Mouse (Mus musculus) heart, postnatal 14 days (tissue): Measurements from ENCODE around the gene Smim8. TPM values are rescaled to one million over a fixed set of nuclear protein-coding genes. Genes with fewer than 3 reads are reported as not detected.
"Not testable (repeated sequence)": the region's sequence is repeated elsewhere in the genome, so short reads cannot be mapped to it uniquely, and the experiment has no call there.

Experiments
- DNase-seq, 2 experiments: peaks; one replicate each; pipeline ENCODE4 v3.0.0; 2021 to 2022
- intact Hi-C: fragments of 180-260 bp; cut with DNase I; formaldehyde crosslinking; loops from one replicate; pipeline ENCODE4 v1.15.1; 2025
- long read RNA-seq, 2 experiments: library from polyadenylated mRNA; stranded (forward); transcript quantifications; one replicate each; pipeline ENCODE4 v2.0.0; 2021
- total RNA-seq, 2 experiments: library from RNA; stranded (reverse); gene quantifications; 2 replicates each; pipeline ENCODE4 v1.2.3; 2021

Smim8 gene
- total RNA-seq, result 10 to 100 TPM; 43.9 to 48.8 TPM
- long read RNA-seq, experiment 1, transcript Smim8-201 (3 exons, 786 nt), result major isoform, 29 of 39 reads
- long read RNA-seq, experiment 1, partial matches to known transcripts, result 7 of 39 reads
- long read RNA-seq, experiment 1, other reads (novel, unspliced or antisense), result 0 of 39 reads
- long read RNA-seq, experiment 2, transcript Smim8-201 (3 exons, 786 nt), result major isoform, 23 of 49 reads
- long read RNA-seq, experiment 2, transcript Smim8-205 (3 exons, 782 nt), result minor isoform, 6 of 49 reads
- long read RNA-seq, experiment 2, partial matches to known transcripts, result 15 of 49 reads
- long read RNA-seq, experiment 2, other reads (novel, unspliced or antisense), result 3 of 49 reads

DNA sequence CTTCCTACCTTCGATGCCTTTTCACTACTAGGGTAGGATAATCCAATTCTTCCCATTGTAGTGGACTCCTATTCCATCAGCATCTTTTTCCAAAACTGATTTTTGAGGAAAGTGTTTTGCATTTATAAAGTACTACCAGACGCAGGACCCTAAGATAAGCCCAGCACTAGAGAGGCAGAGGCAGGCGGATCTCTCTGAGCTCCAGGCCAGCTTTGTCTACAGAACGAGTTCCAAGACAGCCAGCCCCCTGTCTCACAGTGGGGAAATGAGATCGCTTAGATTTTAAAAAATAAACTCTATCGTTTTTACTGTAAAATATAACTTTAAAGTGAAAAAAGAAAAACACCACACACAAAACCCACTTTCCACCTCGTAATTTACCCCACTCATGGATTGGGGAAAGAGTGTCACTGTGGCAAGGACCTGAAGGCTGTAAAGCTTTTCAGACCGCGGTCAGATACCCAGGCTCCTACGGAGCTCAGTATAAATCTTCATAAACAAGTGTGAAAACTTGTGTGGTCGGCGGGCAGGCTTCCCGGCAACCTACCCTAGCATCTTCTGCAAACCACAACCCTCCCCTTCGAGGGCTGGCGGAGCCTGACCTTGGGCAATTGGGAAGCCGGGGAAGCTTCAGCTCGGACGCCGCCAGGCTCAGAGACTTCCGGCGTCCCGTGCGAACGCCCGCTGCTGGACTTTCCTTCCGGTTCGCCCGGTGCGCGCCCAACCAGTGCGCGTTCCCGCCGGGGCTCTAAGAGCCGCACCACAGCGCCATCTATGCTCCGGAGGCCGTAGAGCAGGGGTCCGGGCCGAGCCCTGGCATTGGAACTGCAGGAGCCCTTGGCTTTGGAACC is at the start of gene Smim8:
Gene Smim8 (minus strand): TSS at position 747 of the 851 bp plus-strand sequence.
- DNase-seq, result peak; percentile 93 to 97
- intact Hi-C loops, result loop anchor here (2.0 to 5.0 kb wide), 2 partner anchors 91 to 109 kb away; partner anchors contain the start of gene Slc35a1

DNA sequence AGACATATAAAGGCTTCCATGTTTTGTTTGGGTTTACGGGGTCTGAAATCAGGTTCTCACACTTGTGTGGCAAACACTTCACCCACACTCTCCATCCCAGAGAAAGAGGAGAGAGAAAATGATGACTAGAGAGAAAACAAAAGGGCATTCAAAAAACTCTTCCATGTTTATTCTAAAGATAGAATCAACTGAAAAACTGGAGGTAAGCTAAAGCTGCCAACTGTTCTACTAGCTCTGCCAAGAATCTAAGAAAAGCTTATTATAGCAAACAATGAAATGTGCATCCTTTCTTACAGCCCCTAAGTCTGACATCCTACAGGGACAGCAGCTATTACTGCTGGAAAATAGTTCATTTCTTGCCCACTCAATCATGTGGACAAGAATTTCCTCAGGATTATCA is 45.7 kb upstream of the Smim8 start:
- intact Hi-C loops, result no loop called here
- no peak for DNase-seq

DNA sequence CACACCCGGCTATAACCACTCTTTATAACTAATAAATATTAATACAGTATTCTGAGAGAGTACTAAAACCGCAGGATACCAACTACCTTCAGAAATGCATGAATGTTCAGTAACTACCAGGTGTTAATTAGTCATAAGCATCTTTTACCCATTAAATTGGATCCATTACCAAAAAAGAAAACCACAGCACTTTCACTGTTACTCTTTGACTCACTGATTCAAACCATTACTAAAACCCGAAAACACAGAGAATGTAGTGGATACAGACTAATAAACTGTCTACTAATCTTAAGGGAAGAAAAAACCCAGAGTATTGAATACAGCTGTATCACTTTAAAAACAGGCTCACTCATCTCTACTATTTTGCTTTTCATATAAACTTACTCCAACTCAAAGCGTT is 41.7 kb upstream of the Smim8 start:
- no peak for DNase-seq
- intact Hi-C loops, result no loop called here

- no peak for DNase-seq
- intact Hi-C loops, result no loop called here
These were observed 23.2 kb upstream of the Smim8 start for GRCm38 (mm10) chr4:34801166-34802034.

DNA sequence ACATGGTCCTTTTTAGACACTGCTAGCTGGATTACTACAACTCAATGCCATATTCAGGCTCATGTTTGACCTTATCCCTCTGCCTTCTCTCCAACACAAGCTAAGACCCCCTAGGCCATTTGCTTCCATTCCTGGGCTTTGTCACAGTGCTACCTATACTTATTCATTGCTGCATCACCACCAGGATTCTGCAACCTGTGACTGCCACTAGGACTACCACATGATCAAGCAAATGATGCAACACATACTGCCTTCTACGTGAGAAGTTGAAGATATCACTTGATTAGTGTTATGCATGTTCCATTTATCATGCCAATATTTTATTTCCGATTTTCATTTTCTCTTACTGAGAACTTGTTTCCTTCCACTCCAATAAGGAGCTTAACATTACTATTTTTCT is 19.8 kb upstream of the Smim8 start:
- intact Hi-C loops, result no loop called here
- DNase-seq, result no peak

- intact Hi-C loops, result no loop called here
- no peak for DNase-seq
These were observed 19.2 kb upstream of the Smim8 start for GRCm38 (mm10) chr4:34797294-34797983.

DNA sequence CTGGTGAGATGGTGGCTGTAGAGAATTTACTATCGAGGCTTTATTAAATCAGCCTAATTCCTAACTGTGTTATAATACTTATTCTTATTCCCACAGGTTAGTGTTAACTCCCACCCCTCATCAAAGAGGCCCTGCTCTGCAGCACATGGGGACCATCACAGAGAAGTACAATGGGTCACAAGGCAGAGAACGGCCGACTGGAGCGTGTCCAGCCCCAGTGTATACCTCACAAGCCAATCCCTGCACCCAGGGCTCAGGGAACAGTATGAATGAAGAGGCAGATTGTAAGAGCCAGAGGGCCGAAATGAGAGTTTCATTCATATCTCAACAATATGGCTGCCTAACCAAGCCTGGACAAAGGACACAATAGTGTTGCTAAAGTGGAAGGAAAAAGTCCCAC is 18.1 kb upstream of the Smim8 start:
- intact Hi-C loops, result no loop called here
- no peak for DNase-seq

DNA sequence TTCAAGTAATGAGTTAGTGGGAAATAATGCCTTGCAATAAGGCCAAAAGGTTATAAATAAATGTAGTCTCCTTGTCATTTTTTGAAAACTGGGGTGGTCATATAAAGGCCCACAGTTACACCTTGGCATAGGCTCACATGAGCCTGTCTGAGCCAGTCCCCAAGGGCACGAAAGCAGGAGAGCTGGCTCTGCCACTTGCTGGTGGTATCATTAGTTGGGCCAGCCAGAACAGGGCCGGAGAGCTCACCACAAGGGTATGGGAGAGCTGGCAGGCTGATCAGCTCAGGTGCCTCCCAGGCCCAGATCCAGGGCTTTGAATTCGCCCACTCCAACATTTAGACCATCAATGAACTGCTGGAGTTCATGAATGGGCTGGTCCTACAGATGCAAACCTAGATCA is 8.3 kb upstream of the Smim8 start:
- intact Hi-C loops, result no loop called here
- DNase-seq, result no peak

- intact Hi-C loops, result loop anchor here (2.0 kb wide), 1 partner anchor 135 kb away; no protein-coding TSS in a partner anchor
- DNase-seq, result no peak
These were observed 7.4 kb upstream of the Smim8 start for GRCm38 (mm10) chr4:34785646-34786045.

- peak in 1 of 2 experiments; percentile 9 for DNase-seq
- intact Hi-C loops, result loop anchor here (2.0 kb wide), 1 partner anchor 136 kb away; no protein-coding TSS in a partner anchor
These were observed 6.6 kb upstream of the Smim8 start for GRCm38 (mm10) chr4:34784865-34785264.

- peak in 1 of 2 experiments; percentile 14 for DNase-seq
- intact Hi-C loops, result no loop called here
These were observed 4.5 kb upstream of the Smim8 start for GRCm38 (mm10) chr4:34782730-34783129.

DNA sequence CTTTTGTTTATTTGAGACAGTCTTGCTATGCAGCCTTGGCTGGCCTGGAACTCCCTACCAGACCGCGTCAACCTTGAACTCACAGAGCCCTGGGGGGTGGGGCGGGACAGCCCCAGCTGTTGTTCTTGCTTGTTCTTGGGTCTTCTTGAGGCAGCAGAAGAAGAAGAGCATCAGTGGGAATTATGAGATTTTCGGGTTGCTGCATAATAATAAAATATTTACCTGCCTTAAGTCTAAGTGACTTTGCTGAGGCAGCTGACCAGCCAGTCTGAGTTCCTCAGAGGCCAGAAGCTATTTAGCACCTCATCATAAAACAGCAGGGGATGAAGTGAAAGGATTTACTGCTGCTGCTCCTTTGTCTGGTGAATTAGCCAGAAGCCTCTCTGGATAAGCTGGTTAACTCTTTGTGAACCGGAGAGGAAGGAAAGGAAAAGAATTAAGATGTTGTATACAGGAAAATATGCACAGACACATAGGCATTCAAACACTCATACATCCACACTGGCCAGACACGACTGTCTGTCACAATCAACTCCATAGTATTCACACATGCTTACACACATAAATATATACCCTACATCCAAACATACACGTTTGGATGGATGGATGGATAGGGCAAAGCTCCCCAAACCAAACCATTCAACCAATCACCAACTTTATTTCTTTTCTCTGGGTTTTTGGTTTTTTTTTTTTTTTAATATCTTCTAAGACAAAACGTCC is 6.4 kb downstream of the Smim8 start:
- intact Hi-C loops, result no loop called here

GRCm38 (mm10) chr4:34756163-34756562 is 22.1 kb downstream of the Smim8 start, which contains the start of gene Gm136:
Gm136 (minus strand) TSS chr4:34756263.
- DNase-seq, result no peak
- intact Hi-C loops, result no loop called here

More for the DNA sequence above, 6.4 kb downstream of the Smim8 start:
- DNase-seq, result no peak

- intact Hi-C loops, result no loop called here
- no peak for DNase-seq
These were observed 29.0 kb downstream of the Smim8 start for GRCm38 (mm10) chr4:34749236-34749635.

DNA sequence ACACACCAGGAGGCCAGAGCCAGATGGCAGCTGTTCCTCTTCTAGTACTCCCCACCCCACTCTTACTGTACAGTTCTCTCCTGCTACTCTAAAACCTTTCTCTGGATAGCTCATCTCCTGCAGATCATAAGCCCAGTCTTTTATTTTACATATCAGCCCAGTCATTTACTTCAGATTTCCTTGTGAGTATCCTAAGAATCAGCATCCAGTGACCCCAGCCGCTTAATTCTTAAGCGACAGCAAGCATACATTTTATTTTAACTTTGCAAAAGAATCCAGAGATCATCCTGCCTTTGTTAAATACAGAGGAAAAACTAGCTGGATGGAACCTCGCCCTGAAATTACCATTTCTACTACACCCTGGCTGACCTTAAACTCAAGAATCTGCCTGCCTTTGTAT is 43.8 kb downstream of the Smim8 start:
- DNase-seq, result no peak
- intact Hi-C loops, result no loop called here

- intact Hi-C loops, DNase-seq: not testable (repeated sequence)
These were observed 44.8 kb downstream of the Smim8 start for GRCm38 (mm10) chr4:34733415-34733814.

GRCm38 (mm10) chr4:34729851-34730341 is 48.3 kb downstream of the Smim8 start, which contains the start of gene Cfap206:
Cfap206 (minus strand) TSS chr4:34730206.
- intact Hi-C loops, result no loop called here
- DNase-seq, result peak; percentile 67 to 75

- intact Hi-C loops, DNase-seq: not testable (repeated sequence)
These were observed 52.5 kb downstream of the Smim8 start for GRCm38 (mm10) chr4:34725710-34726109.

- intact Hi-C loops, result no loop called here
- no peak for DNase-seq
These were observed 53.9 kb downstream of the Smim8 start for GRCm38 (mm10) chr4:34724306-34724705.
